Mouse (Mus musculus) embryonic fibroblast, embryonic 13.5 days (primary cell): ENCODE data around the gene Gm49322.
"Not testable (repeated sequence)": the region's sequence is repeated elsewhere in the genome, so short reads cannot be mapped to it uniquely, and the experiment has no call there.

Source experiments
- CTCF ChIP-seq: IDR thresholded peaks from 2 replicates; pipeline ENCODE4 v1.5.1; 2011; ENCODE audit warnings: mild to moderate bottlenecking, control low read depth, low read length, moderate library complexity, borderline replicate concordance; ENCODE audit not compliant: insufficient read depth
- POLR2A ChIP-seq: IDR thresholded peaks from 2 replicates; pipeline ENCODE4 v1.6.1; 2011; ENCODE audit warnings: low read depth, mild to moderate bottlenecking, control low read depth, low read length, moderate library complexity

- not testable (repeated sequence) for TF ChIP-seq CTCF, POLR2A
These were observed 44.1 kb downstream of the Gm49322 start for GRCm38 (mm10) chr10:80649910-80650309.
